Mouse (Mus musculus) cerebral cortex, adult 2 months (tissue): ENCODE measurements around the gene Limch1.

Experiments used
- WGBS: fragments of 180-500 bp; shearing (Covaris S2); methylation state at CpG from one replicate; pipeline ENCODE4 v1.1.7; 2018; 5-methylcytosine and 5-hydroxymethylcytosine counted together

Gene Limch1

GRCm38 (mm10) chr5:66929291-66929690 lies 183.7 kb downstream of the Limch1 start:
- WGBS = 57% methylated on average over 6 of the region's 6 CpGs

DNA sequence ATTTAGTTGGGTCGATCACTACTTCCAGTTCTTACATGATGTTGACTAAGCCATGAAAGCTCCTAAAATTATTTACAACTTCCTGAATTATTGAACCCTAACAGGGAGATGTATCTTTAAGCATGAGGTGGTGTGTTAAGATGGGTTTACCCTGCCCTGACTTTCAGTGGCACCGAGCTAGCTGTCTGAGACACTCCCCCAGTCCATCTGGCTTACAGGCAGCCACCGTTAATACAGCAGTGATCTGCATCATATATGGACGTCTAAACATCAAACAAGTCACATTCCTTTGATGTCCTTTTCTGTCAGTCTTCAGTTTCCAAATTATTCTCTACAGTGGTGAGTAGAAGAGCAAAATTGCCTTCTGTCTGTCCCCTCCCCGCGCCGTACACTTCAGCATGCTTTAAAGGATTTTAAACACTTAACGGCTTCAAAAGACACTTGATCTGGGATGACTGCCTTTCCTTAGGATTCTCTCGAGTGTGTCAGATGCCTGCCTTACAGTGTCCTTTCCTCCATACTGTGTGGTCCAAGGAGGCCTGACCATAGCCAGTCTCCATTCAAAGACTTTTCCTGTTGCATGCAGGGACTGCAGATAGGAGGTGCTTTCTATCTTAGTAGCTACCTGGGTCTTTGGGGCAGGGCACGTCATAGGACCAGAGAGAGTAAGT lies 187.6 kb downstream of the Limch1 start:
- WGBS = 79% methylated on average over 10 of the region's 10 CpGs

DNA sequence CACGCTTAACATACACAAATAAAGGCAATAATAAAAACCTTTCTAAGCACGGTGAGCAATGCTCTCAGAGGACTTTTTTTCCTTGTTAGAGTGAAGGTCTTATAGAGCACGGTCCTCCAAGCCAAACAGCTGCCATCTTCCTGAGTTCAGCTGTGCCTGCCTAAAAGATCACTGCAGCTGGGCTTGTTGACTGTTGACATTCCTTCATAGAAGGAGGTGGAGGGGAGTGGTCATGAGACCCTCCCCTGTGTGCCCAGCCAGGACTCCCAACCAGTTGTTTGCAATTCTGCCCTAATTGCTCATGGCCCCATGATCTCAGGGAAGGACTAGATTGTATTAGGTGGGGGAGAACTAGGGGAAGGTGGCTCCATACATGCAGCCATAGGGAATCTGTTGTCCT lies 189.0 kb downstream of the Limch1 start:
- 90% methylated on average over 3 of the region's 3 CpGs for WGBS

- 79% methylated on average over 9 of the region's 9 CpGs for WGBS
Measured at GRCm38 (mm10) chr5:66937376-66937775, 191.7 kb downstream of the Limch1 start.

DNA sequence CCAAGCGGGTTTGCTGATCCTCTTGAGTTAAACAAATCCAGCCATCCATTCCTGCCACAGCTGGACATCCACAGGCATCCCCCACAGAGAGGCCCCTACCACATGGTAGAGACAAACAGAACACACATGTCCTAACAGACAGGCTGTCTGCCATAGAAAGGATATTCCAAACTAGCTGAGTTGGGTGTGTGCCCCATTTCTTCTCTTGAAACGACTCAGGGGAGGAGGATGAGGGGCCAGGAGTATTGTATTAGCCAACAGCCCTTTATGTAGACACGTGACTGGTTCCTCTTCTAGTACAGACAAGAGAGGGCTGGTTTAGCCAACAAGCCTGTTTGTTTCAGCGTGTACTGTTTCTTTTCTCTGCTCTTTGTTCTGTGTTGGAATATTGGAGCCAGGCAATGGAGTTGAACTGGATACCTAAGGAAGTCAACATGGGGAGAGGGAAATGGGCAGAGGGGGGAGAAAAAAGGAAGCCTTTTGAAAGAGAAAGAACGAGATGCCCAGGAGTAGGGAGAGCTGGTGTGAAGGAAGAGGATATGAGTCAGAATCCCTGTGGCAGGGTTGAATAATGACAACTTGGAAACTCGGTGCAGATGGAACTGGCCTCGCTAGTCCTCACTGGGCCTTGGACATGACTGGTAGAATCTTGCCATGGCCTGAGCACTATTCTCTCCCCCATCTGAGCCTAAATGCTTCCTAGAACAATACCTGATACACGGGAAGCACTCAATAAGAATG lies 196.3 kb downstream of the Limch1 start:
- 48% methylated on average over 8 of the region's 8 CpGs for WGBS

- 89% methylated on average over 2 of the region's 2 CpGs for WGBS
Measured at GRCm38 (mm10) chr5:66942922-66943321, 197.3 kb downstream of the Limch1 start.

- WGBS = 51% methylated on average over 7 of the region's 7 CpGs
Measured at GRCm38 (mm10) chr5:66943521-66943920, 197.9 kb downstream of the Limch1 start.

DNA sequence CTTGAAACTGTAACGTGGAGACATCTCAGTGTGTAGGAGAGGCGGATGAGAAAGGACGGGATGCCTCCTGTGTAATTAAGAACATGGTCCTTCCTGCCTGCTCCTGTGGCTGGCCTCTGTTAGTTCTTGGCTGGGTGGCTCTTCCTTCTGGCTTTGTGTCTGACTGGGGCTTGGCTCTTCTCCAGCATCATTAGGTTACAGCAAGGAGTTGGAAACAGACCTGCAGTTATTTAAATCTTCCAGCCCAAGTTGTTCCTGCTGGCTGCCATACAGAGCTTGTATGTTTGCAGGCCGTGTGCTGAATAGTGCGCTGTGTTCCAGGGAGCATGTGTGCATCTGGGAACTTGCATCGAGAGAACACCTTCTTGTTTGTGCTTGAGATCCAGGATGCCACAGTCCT lies 202.3 kb downstream of the Limch1 start:
- WGBS = 34% methylated on average over 6 of the region's 6 CpGs

GRCm38 (mm10) chr5:66949098-66949692 lies 203.6 kb downstream of the Limch1 start:
- WGBS = 70% methylated on average over 8 of the region's 8 CpGs

DNA sequence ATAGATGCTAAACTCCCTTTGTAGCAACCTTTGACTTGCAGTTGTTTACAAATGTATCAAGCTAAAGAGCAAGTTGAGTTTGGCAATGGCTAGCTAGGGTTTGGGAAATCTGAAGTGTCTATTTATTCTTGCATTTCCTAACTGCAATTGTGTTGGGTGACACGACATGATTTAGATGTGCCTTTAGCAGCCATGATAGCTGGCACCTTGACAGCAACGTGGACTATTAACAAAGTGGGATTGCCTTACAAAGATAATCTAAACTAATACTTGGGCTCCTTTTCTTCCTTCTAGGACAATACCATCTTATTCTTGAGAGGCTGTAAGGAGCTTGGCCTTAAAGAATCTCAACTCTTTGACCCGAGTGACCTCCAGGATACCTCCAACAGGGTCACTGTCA lies 207.7 kb downstream of the Limch1 start:
- 70% methylated on average over 3 of the region's 3 CpGs for WGBS

GRCm38 (mm10) chr5:66953971-66954644 lies 208.5 kb downstream of the Limch1 start:
- WGBS = 66% methylated on average over 7 of the region's 7 CpGs

GRCm38 (mm10) chr5:66955245-66955644 lies 209.6 kb downstream of the Limch1 start:
- WGBS = 93% methylated on average over 5 of the region's 5 CpGs

DNA sequence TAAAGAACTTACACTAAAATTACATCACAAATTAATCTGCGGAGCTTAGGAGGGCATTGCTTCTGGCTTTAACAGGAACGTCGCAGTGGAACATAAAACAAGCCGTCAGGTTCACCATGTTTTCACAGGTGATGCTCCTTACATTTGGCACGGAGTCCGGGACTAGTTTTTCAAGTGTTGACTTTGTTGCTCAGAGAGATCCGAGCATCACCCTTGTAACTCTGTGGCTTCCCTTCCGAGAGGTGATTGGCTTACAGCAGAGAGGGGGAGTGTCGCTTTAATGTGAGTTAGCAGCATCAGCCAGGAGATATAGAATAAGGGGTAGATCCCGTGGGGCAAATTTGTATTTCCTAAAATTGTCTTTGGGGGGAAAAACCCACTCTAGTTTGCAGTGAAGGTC lies 212.0 kb downstream of the Limch1 start:
- 88% methylated on average over 10 of the region's 10 CpGs for WGBS

- WGBS = 71% methylated on average over 8 of the region's 8 CpGs
Measured at GRCm38 (mm10) chr5:66958118-66958517, 212.5 kb downstream of the Limch1 start.

DNA sequence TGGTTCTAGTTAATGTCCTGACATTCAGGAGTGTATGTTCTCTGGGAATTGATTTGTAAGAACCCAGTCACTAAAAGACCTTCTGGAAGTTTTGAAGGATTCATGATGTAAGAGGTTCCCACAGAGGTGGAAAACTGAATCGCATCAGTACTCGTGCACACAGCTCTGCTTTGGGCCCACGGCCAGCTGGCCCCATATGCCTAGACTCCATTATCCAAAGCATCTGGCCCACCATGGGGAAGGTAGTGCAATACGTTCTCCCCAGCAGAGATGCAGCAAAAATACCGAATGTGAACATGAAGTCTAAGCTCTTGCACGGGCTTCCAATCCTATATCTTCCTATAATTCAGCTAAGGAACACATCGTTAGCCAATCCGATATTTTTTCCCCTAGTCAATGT lies 214.3 kb downstream of the Limch1 start:
- WGBS = 75% methylated on average over 8 of the region's 8 CpGs

DNA sequence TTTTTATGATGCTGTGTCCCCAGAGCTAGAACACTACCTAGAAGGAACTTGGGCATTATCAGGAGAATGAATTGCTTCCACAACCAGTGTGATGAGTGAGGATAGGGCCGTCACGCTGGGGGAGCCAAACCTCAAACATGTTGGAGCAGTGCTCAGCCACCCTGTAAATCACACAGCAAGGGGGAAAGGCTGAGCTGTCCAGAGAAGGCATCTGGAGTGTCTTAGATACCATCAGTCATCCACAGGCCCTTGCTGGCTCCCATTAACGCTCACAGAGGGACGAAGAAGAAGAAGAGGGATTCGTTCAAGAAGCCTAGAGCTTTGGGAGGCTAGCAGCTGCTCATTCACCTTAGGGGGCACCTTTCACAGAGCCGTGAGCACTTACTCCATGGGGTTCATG lies 219.8 kb downstream of the Limch1 start:
- 84% methylated on average over 6 of the region's 6 CpGs for WGBS

DNA sequence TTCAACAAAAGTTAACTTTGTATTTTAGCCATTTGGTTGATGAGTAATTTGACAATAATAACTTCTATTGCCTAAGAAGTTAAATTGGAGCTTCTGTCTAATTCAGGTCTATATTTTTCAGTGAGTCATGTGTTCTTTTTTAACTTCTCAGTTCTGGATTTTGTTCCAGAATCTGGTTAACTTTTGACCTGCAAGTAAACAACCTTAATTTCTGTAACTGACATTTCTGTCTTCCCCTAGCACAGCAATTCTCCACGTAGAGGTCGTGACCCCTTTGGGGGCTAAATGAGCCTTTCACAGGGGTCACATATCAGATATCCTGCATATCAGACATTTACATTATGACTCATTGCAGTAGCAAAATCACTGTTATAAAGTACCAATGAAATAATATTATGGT lies 221.5 kb downstream of the Limch1 start:
- WGBS = 75% methylated on average over 2 of the region's 2 CpGs

DNA sequence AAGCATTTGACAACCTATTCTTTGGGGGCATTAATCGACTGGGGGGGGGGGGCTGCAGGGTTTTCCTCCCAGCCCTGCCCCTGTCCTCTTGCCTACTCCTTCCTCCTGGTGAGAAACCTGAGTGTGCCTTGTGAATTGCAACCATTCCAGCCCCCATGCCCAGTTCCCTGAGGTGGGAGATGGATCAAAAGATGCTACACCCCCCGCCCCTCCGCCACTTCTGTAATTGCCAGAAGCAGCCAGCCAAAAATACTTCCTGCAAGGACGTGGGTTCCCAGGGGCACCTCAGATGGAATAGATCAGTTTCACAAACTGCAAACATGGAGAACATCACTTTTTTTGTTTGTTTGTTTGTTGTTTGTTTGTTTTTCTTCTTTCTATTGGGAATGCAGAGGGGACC lies 222.0 kb downstream of the Limch1 start:
- 33% methylated on average over 4 of the region's 4 CpGs for WGBS

GRCm38 (mm10) chr5:66968059-66968833 lies 222.6 kb downstream of the Limch1 start:
- 17% methylated on average over 23 of the region's 23 CpGs for WGBS

DNA sequence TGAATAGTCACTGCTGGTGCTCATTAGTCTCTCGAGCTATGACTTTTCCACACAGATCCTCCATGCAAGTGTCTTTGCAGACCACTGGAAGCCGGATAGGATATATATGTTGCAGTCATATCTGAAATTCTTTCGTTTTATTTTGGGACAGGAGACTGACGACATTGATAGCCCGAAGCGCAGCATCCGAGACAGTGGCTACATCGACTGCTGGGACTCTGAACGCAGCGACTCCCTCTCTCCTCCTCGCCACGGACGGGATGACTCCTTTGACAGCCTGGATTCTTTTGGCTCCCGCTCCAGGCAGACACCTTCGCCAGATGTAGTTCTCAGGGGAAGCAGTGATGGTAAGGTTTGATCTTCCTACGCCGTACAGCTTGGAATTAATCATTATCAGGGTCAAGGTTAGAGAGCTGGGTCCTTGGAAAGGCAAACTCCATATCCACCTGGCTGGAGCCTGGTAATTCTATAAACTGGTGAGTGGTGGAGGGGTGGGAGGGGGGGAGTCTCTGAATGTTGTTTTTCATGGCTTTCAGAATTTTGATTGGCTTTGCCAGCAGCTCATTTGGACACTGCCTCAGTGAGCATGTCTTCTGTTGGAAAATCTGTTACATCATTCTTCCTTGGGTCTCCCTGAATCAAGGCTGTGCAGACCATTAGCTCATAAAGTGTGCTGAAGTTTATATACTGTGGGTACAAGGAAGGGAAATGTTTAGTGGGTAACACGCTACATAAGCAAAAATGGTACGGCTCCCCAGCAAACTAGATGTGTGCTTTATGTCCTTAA lies 223.5 kb downstream of the Limch1 start:
- WGBS = 68% methylated on average over 19 of the region's 19 CpGs

DNA sequence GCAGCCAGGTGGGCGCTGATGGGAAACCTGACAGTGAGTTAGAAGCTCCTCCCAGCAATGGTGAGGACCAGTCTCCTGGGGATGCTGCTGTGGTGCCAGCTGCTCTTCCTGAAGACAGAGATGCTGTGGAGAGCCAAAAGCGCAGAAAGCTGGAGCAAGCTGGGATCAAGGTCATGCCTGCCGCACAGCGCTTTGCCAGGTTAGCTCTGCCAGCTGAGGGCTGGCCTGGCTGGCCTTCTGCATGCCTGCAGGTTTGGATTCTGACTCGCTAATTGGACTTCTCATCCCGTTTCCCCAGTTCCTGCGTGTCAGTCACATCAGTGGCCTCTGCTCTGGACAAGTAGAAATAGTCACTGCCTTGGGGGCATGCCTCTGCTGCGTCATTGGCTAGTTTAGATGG lies 230.0 kb downstream of the Limch1 start:
- WGBS = 87% methylated on average over 8 of the region's 8 CpGs
